Mouse (Mus musculus) lung, postnatal 10 days (tissue): Measurements from ENCODE around the gene Ager.

Source experiments
- DNase-seq: peaks from one replicate; pipeline ENCODE4 v3.0.0; 2021

Ager gene

DNA sequence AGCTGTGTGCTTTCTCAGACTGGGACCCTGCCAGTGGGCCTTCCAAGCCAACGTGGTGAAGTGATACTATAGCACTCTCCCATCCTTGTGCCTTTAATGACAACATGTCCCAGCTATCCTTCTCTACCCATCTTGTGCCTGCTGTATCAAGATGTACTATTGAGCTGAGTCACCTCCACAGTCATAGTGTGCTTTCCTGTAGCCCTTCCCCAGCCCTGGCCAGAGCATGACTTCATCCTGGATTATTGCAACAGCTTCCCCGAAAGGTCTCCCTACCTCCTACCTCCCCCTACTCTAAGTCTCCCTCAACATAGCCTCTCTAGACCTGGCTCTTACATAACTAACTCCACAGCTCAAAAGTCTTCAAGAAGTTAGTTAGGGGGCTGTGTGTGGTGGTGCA lies 38.0 kb downstream of the Ager start:
- DNase-seq: no peak

DNA sequence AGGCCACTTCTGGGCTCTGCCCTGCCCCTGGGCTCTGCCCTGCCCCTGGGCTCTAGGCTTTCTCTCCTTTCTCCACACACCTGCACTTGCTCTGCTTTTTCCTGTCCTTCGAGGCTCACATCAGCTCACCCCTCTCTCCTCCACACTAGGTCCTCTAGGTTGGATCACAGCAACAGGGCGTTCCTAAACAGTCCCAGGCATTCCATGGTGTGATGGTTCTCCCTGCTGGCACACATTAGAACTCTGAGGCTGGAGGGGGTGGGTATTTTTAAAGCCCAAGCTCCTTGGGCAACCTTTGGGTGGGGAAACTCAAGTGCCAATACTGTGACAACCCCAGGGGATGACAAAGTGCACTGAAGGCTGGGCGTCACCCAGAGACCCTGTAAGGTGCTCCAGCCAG lies 39.8 kb downstream of the Ager start:
- DNase-seq: no peak

DNA sequence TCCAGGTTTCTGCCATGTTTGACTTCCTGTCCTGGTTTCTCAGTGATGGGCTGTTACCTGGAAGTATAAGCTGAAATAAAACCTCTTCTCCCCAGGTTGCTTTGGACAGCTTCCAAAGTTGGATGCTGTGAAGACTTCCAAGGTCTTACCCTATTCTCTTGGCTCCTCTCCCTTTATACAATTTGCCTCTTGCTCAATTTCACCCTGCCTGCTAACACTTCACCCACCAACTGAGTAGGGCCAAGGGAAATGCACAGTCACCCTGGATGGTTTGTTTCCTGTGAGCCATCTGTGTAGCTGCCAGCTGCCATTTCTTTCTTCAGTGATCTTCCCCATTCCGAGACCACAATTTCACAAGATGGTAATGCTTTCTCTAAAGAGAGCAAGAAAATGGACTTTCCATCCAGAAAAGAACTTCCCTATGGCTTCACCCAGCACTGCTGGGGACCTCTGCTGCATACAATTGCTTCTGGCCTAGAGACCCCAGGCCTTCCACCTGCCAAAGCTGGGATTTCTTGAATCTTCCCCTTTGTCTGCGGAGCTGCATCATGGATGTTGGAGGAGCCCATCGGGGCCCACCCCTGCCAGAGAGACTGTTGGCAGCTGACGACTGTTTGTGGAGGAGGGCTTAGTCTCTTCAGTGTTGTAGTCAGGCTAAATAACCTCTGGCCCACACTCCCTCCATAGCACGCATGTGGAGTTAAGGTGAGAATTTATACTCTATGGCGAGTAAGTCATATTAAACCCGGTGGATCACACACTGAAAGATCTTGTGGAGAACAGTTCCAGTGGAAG lies 42.0 kb downstream of the Ager start:
- DNase-seq: no peak

DNA sequence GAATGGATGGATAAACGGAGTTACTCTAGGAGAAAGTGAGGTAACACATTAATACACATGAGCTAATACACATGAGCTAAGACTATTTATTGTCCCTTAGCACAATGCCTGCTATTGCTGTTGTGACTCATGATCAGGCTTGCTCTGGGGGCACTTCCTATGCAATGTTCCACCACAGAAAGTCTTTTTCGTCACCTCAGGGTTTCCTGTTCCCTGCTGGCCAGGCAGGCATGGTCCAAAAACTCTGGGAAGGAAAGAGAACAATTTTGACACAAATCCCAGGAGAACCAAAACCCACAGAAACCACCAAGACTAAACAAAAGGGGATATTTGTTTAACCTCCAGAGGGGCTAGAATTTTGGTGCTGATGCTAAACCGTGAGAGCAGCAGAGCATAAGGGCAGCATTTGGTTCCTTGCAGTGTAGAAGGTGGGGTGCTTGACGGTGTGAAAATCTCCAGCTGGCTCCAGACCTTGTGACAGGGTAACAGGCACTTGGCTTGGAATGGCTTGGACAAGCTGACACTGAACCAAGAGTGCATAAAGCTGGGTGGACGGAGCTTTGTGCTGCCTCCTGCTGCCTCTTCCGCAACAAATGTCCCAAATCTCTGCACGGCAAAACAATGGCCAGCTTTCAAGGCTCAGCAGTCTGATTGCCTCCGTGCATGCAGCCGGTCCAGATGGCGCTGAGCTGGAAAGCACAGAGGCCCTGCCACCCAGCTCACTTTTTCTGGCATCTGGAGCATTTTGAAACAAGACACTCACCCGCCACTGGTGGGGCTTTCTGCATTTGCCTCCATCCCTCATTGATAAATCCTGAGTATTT lies 43.3 kb downstream of the Ager start:
- DNase-seq: peak; percentile 72

DNA sequence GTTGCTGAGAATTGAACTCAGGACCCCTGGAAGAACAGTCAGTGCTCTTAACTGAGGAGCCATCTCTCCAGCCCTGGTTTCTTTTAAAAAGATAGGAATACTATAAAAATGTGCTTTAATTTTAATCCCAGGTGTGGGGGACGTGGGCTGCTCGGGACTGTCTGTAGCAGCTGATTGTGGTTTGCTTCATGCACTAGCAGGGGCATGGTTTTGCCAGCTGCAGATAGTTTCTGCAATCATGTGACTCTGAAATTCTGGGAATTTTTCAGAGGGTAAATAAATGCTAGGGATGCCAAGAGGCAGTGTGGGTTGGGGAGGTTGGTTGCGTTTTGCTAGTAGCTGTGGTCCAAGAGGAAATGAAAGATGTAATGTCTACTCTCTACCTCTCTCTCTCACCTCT lies 44.3 kb downstream of the Ager start:
- DNase-seq: no peak

DNA sequence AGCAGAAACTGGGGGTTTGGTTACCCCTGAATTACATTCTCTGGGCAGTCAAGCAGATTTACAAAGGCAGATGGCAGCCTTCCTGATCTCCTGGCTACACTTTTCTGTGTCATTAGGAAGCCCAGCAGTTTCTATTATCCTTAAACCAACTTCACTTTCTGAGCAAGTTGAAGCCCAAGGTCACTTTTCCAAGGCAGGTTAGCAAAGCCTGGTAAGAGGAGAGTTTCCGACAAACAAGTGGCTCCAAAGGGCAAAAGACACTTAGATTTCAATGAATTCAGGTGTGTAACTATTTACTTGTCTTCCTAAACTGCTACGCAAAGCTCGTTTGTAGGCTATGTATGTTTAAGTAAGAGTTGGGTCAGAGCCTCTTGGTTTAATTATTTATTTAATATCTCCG lies 45.7 kb downstream of the Ager start:
- no peak for DNase-seq

DNA sequence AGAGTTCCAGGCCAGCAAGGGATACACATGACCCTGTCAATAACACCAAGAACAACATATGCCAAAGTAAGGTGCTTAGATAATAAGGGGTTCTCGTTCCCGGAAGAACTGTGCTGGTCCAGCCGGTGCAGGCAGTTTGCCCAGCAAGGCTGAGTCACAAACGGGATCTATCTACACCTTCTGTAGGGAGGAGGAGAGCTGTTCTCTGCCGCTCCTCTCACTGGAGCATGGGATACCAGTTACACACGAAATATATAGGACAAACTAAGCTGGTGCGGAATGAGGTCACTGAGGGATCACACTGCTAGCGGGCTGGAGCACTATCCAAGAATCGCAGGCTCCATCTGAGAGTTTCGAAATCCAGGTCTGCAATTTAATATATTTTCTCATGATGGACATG lies 46.3 kb downstream of the Ager start:
- no peak for DNase-seq

DNA sequence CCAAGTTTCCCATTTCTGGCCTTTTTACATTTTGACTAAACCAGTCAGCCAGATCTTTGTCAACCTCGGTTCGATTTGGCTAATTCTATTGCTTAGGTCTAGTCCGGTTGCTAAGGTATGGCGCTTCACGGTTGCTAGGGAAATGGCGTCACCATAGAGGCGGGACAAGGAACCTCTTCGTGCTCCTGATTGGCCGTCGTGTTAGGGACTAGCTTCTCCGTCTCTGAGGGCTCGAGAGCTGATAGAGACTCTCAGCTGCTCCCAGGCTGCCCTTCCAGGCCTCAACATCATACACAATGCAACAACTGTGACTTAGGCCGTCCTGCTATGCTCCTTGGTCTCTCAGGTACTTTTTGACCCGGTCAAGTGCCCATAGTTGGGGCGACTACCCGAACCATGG lies 46.9 kb downstream of the Ager start, which contains the start of gene Fkbpl:
Gene Fkbpl (plus strand): TSS at position 157 of the 400 bp plus-strand sequence.
- DNase-seq: peak; percentile 98

DNA sequence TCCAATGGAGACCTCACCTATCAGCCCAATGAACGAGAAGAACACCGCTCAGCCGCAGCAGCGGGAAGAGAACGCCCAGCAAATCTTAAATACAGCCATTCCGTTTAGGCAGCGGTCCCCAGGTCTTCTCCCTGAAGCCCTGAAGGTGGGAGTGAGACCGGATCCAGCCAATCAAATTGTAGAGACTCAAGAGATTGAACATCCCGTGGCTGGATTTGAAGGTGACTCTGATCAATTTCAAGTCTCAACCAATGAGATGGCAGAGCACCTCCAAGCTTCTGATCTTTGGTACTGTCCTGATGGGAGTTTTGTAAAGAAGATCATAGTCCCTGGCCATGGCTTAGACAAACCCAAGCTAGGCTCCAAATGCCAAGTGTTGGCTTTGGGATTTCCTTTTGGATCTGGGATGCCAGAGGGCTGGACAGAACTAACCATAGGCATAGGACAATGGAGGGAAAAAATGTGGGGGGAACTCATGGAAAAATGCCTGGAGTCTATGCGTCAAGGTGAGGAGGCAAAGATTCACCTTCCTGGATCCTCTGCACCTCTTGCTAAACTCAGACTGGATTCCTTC lies 47.7 kb downstream of the Ager start:
- no peak for DNase-seq

DNA sequence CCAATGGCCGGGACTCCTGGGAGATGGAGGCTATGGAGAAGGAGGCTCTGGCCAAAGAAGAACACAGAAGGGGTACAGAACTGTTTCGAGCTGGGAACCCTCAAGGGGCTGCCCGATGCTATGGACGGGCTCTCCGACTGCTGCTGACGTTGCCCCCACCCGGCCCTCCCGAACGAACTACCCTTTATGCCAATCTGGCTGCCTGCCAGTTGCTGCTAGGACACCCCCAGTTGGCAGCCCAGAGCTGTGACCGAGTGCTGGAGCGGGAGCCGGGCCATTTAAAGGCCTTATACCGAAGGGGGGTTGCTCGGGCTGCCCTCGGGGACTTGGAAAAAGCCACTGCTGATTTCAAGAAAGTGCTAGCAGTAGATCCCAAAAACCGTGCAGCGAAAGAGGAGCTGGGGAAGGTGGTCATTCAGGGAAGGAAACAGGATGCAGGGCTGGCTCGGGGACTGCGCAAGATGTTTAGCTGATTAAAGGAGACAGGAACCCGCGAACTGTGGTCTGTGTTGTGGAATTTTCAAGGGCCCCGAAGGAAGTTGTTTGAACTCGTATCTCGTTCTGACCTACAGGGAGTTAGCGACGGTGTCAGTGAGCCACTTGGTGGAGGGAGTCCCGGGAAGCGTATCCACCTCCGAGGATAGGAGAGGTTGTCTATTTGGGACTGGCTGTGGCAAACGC lies 48.3 kb downstream of the Ager start:
- peak; percentile 30 for DNase-seq

DNA sequence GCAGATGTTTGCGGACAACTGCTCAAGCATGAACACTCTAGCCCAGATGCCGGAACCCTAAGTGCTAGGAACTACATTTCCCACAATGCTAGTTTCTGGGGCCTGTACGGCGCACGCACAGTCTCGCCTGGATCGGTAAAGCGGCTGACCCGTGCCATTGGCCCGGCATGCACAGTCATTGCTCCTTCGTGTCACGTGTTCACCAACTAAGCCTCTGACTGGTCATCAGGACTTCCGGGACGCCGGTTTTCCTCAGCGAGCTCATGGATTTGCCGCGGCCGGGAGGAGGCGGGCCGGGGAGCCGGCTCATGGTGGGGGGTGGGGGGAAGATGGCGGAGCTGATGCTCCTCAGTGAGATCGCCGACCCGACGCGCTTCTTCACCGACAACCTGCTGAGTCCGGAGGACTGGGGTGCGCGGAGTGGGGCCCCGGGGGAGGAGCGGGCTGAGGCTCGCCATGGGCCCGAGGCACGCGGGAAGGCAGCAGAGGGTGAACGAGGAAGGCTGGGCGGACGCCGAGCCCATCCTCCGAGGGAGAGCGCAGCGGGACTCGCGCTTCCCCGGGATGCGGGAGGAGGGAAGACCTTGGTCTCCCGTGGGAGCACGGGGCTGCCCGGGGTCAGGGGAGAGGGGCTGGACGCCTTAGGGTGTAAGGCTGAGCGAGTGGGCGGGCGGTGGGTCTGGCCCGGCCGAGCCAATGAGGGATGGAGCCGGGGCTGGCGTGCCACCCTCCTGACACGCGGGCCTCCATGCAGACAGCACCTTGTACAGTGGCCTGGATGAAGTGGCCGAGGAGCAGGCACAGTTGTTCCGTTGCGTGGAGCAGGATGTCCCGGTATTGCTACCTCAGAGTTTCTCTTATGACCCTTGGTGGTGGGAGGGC lies 49.5 kb downstream of the Ager start, which contains the start of gene Atf6b:
Gene Atf6b (plus strand): TSS at position 241 of the 882 bp plus-strand sequence.
- DNase-seq: peak; percentile 98

DNA sequence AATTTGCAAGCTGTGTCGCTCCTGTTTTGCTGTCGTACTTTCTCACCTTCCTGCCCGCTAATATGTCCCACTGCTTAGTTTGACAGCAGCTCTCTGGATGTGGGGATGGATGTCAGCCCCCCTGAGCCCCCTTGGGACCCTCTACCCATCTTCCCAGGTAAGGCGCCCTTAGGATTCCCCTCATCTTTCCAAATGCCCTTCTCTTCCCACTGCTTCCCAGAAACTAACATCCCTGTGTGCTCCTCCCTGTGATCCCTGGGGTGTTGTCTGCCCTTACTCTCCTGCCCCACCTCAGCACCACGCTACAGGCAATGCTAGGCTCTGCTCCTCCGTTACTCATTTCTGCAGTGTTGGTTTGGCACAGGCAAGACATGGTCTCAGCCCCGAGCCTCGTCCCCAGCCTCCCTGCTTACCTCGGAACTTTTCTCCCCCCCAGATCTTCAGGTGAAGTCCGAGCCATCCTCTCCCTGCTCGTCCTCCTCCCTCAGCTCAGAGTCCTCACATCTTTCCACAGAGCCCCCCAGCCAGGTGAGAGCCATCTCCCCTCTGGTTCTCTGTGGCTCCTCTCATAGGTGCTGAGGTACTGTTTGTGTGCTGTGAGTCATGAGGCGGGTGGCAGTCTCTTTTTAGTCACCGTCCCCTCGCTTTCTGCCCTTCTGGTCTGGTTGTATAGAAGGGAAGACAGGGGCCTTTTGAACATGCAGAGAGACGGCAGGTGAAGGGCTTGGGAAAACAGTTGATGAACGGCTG lies 50.7 kb downstream of the Ager start:
- DNase-seq: no peak

DNA sequence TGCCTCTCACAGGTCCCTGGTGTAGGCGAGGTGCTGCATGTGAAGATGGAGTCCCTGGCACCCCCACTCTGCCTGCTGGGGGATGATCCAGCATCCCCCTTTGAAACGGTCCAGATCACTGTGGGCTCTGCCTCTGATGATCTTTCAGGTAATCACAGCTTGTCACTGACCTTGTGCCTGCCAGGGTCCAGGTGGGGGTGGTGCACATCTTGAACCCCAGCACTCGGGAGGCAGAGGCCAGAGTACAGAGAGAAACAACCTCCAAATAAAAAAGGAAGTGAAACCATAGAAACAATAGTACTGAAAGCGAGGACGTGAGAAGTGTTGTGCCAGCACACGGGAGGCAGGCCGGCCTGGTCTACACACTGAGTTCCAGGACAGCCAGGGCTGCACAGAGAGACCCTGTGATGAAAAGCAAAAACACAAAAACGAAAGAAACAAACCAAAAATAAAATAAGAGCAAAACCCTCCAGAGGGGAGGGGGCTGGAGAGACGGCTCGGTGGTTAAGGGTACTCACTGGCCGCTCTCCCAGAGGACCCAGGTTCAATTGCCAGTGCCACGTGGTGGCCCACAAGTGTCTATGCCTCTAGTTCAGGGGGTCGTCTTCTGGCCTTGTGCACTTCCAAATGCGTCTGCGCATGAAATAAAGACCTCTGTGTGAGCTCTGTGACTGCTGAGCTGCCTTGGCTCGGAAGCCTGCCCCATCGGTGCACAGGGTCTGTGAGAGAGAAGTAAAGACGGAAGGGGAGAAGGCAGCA lies 51.6 kb downstream of the Ager start:
- no peak for DNase-seq
